Mouse (Mus musculus): Measurements from ENCODE around the gene Ppp1r15a.
"Not testable (repeated sequence)": the region's sequence is repeated elsewhere in the genome, so short reads cannot be mapped to it uniquely, and the experiment has no call there.

Ppp1r15a gene

GRCm38 (mm10) chr7:45484985-45485384, 41.1 kb downstream of the Ppp1r15a start:
- not testable (repeated sequence) for DNase-seq (ENCODE audit: low spot score in 2 of 2)

GRCm38 (mm10) chr7:45482166-45482565, 43.9 kb downstream of the Ppp1r15a start:
- no peak for DNase-seq (ENCODE audit: low spot score in 2 of 2)

- peak in 1 of 2 experiments; percentile 77 for DNase-seq (ENCODE audit: low spot score in 2 of 2)
These were observed 44.6 kb downstream of the Ppp1r15a start, which contains the start of gene Tulp2 for GRCm38 (mm10) chr7:45481374-45481927. Gene Tulp2 (plus strand): TSS chr7:45481877.

- not testable (repeated sequence) for DNase-seq (ENCODE audit: low spot score in 2 of 2)
These were observed 45.8 kb downstream of the Ppp1r15a start for GRCm38 (mm10) chr7:45480310-45480709.

GRCm38 (mm10) chr7:45478774-45479173, 47.3 kb downstream of the Ppp1r15a start:
- DNase-seq (ENCODE audit: low spot score in 2 of 2): no peak

- peak in 1 of 2 experiments; percentile 62 for DNase-seq (ENCODE audit: low spot score in 2 of 2)
These were observed 49.1 kb downstream of the Ppp1r15a start for GRCm38 (mm10) chr7:45477003-45477402.

- DNase-seq (ENCODE audit: low spot score in 2 of 2): no peak
These were observed 49.6 kb downstream of the Ppp1r15a start for GRCm38 (mm10) chr7:45476453-45476852.

- peak in 1 of 2 experiments; percentile 47 for DNase-seq (ENCODE audit: low spot score in 2 of 2)
These were observed 50.6 kb downstream of the Ppp1r15a start for GRCm38 (mm10) chr7:45475291-45475969.

Measured in left cerebral cortex, adult 9 months (tissue).